Mouse (Mus musculus) c-Kit-positive CD71-negative TER-119-negative erythroid progenitor cells, embryonic 14.5 days (primary cell): ENCODE results near the gene Trip10.

Experiments used
- DNase-seq: peaks from one replicate; pipeline ENCODE4 v3.0.0-alpha.2; 2013; ENCODE audit warnings: low read depth

Gene Trip10

GRCm38 (mm10) chr17:57292302-57292701 is 43.0 kb downstream of the Trip10 start:
- DNase-seq: no peak

DNA sequence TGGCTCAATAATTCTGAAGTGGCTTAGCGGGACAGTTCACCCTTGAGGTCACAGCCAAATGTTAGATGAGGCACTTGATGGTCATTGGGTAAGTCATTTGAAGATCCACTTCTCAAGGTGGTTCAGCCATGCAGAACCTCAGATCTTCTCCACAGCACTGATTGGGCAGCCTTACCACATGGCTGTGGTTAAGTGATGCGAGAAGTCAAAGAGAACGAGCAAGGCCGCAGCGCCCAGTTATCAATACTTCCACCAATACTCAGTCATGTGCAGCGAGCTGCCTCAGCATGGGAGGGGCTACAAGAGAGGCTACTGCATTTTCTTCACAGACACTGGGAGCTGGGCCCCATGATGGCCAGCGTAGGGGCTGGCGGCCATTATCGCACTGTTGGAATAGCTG is 43.7 kb downstream of the Trip10 start:
- DNase-seq: no peak

DNA sequence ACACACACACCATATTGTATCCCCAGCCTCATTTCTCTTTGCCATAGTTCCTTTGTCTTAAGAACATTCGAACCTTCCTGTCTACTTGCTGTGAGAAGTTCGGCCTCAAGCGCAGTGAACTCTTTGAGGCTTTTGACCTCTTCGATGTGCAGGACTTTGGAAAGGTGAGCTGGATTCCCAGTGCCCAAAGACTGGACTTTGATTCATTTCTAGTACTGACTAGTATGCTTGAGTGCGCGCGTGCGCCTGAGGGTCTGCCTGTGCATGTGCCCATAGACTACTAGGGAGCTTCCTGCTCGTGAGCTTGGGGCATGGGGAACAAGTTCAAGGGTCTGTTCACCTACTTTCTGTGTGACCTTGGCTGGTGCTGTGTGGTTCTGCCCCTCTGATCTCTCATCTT is 46.7 kb downstream of the Trip10 start:
- DNase-seq: no peak

- DNase-seq: no peak
These were observed 47.8 kb downstream of the Trip10 start for GRCm38 (mm10) chr17:57297040-57297439.

GRCm38 (mm10) chr17:57305593-57305992 is 56.3 kb downstream of the Trip10 start:
- DNase-seq: no peak

DNA sequence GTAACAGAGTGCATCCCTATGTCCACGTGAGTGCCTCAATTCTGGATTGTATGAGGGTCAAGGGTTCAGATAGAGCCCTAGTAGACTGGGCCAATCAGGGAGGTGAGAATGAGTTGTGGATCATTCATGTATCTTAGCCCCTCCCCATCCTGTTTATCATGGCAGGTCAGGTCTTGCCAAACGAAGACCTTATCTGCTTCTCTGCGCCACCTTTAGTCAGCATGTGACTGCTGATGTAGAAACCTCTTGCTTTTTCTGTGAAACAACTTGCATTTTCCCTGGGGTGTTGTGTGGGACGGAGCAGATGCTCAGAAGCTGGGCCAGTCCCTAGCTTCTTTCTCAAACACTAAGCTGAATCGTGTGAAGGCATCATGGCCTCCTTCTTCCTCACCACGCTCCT is 57.8 kb downstream of the Trip10 start:
- no peak for DNase-seq

- no peak for DNase-seq
These were observed 62.5 kb downstream of the Trip10 start for GRCm38 (mm10) chr17:57311801-57312200.
